Mouse (Mus musculus) embryo, embryonic 11.5 days (tissue): ENCODE results near the gene Rnf185.
A peak's percentile ranks its signal among the peaks of the same experiment; 100 is the strongest.

Source experiments
- DNase-seq: peaks from one replicate; pipeline ENCODE4 v3.0.0-alpha.2; 2012; ENCODE audit warnings: low read depth, low spot score

The Rnf185 gene

DNA sequence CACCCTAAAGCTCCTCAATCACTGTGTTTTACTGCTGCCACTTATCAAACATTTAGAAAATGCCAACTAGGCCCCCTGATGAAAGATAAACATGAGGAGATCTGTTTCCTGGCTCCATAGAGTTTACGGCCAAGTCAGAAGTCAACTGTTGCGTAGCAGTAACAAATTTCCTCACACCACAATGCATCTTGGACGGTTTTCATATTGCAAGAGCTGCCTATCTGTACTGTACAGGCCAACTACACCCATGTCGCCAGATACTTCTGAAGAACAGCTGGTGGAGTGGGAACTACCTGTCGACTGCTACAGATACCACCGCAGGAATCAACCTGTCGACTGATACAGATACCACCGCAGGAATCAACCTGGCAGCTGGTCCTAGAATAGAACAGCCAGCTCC, 7.3 kb downstream of the Rnf185 start:
- no peak for DNase-seq

DNA sequence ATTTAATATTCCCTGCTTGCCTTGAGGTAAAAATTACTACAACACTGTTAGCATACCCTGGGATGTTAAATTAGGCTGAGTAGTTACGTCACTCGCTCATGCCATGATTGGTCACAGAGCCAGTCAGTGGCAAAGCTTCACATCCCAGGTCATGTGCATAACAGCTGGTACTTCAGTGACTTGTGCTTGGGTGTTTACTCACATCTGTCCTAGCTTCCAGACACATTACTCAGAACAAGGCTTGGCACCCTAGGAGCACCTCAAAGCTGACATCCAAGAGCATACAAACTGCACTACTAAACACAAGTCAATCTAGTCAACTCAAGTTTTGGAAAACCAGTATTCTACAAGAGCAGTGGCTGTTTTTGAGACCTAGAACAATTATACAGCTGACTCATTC, 9.1 kb downstream of the Rnf185 start:
- DNase-seq: no peak

DNA sequence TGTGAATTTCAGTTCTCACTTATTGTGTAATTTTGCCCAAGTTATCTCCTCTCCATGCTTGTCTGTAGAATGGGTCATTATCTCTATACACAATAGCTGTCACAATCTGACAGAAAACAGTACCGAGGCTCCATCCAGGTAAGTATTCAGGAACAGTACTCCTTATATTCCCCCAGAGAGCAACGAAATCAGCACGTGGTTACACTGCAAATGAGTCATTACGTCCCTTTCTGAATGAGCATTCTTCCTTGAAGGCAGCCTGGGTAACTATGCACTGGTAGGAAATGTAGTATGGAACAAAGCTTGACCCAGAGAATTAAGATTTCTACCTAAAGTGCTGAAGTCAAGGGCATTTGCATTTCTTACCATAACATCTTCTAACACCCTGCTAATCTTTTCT, 9.5 kb downstream of the Rnf185 start:
- no peak for DNase-seq

DNA sequence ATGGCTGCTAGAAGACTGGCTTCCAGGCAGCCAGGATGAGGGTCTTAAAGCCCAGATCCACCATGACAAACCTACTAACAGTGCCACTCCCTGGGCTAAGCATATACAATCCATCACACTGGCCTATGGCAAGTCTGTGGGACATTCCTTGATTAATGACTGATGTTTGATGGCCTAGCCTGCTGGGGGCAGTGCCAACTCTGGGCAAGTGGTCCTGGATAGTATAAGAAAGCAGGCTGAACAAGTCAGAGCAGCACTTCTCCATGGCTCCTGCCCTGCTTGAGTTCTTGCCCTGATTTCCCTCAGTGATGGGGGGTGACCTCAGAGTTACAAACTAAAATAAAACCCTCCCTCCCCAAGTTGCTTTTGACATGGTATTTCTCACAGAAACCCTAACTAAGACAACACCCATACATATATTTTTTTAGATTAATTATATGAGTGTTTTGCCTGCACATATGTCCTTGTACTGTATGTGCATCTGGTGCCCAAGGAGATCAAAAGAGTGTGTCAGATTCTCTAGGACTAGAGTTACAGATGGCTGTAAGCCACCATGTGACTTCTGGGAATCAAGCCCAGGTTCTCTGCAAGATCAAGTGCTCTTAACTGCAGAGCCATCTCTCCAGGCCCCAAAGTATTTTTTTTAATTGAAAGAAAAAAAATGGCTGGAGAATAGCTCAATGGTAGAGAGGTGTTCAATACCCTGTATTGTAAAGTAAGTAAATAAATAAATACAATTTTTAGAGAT, 10.3 kb downstream of the Rnf185 start:
- DNase-seq: no peak

DNA sequence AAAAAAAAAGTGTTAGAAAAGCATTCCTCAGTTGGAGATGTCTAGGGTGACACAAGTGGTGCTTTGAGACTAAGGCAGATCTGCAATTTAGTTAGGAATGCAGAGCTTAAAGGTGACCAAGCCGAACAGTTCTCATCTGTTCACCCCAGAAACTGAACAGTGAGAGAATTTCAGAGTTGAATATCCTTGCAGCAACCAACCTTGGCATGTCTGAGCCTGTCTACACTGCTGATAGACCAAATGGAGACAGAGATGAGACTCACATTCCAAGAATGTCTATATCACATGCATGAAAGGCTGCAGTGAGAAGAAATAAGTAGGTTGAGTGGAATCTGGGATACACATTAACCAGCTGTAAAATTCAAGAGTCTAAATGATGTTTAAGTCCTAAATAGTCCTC, 14.5 kb downstream of the Rnf185 start:
- no peak for DNase-seq

DNA sequence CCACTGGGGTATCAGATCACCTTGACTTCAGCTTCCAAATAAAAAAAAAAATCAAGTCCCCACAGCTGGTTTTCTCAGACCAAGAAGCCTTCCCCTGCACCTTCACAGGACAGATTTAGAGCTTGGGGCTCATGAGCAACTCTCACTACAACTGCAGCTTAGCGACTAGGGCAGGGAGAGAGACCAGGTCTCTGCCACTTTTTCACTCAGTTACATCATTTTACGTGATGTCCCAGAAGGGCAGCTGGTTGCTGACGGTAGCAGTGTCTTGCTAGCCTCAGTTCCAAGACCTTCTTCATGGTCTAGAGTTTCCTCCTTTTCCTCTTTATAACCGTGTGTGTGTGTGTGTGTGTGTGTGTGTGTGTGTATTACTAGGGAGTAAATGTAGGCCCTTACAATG, 18.4 kb downstream of the Rnf185 start:
- no peak for DNase-seq

DNA sequence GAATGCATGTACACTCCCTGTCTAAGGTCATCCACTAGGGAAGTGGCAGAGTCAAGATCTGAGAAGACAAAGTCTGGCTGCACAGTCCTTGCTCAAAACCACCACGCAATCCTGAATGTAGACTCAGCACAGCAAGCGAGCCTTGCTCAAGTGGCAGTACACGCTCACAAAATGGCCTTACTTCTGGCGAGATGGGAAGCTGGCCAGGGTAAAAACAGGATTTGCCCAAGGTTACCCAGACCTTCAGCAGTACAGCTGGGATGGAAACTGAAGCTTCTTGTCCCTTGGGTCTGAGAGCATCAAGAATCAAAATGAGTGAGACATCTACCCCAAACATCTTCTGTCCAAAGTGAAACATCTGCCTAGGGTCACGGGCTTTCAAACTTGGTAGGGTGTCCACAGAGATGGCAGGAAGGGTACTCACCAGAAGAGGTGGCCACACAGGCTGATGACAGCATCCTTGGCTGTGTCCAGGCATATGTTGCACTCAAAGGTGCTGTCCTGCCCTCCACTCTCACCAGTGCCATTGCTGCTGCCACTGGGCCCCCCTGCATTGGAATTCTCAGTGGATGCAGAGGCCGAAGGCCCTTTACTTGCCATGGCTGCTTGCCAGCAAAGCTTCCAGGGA, 20.1 kb downstream of the Rnf185 start:
- DNase-seq: no peak

DNA sequence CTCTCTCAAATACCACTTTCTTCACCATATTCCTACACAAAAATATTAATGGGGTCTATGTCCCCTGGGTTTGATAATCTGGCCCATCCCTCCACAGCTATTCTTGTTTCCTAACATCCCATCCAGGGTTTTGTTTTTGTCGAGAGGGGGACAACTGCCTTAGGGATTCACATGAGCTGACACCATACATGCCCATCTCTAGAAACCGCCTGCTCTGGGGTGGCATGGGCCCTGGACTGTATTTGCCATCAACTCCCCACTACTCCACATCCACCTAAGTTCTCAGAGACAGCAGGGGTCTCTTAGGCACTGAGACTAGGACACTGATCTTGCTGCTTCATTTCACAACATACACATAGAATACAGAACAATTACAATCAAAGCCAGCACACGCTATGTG, 20.6 kb downstream of the Rnf185 start:
- no peak for DNase-seq

DNA sequence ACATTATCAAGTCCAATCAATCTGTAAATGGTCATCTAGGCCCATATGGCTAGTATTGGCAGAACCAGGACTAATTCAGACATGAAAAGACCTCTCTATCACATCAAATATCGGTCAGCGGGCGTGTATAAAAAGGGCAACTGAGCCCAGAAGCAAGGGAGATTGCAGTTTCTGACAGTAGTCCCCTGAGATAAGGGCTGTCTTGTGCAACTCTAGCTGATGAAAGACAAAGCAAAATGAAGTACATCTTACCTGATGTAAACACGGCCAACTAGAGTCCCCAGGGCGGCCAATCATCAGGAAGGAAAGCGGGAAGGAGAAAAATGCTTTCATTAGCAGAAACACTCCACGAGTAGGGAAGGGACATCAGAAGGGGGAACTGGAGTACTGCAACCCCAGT, 23.5 kb downstream of the Rnf185 start:
- no peak for DNase-seq

DNA sequence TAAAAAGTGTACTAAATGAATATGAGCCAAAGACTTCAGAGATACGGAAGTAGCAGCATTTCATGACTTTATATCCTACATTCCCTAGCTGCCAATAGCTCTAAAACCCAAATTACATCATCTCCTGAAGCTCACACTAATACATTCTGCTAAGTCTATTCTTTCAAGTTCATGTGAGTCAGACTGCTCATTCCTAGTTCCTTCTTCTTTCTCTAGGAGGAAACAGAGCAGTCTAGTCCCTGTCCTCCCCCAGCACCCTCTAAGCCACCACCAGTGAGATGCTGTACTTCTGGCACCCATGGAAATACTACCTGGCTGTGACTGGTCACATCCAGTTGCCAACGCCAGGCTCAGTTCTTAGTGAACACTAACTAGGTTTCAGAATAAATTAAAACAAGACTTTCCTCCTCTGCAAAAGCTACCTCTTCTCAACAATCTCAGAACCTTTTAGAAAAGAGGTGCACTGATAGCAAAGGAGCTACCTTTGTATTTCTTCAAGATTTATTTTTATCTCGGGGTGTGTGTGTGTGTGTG, 24.4 kb downstream of the Rnf185 start:
- no peak for DNase-seq

DNA sequence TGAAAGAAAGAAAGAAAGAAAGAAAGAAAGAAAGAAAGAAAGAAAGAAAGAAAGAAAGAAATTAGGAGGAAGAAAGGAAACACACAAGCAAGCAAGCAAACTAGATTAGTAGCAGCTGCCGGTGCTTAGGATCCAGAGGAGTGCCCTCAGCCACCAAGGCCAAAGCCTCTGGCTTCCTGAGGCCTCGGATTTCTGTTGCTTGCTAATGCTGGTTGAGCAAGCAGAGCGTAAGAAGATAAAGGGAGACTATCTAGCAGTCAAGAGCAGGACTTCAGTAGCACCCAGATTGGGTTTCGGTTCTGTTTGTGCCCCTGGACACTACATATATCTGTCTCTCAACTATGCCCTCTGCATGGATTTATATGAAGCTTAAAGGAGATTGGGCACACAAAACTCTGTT, 29.9 kb downstream of the Rnf185 start:
- DNase-seq: no peak

DNA sequence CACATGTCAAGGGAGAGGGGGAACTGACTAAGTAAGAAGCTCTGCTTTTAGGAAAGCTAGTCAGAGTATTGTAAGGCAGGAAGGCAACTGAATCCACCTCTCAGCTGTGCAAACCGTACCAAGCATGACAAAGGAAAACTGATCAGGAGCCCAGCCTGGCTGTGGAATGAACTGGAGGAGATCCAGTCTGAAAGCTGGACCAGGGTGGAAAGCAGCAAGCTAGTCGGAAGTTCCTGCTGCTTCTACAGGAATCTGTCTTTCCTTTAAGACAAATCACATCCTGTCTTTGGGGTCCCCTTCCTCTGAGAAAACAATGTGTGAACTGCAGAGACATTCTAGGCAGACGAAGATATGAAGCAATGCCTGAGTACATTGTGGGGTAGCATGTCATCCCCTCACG, 33.4 kb downstream of the Rnf185 start:
- no peak for DNase-seq

DNA sequence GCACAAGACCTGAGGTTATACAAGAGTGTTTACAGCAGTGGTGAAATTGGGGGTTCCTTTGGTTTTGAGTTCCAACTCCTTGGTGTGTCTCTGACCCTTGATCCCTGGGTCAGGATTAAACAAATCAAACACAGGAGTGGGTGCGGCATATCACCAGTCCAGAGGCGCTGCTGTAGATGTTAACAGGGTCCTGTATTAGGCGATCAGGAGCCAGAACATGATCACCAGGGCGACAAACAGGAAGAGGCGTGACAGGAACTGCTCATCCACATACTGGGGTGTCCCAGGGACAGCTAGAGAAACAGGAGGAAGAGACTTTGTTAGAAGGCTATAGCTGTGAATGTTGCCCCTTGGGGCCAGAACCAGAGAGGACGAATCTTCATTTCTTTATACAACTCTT, 34.4 kb downstream of the Rnf185 start:
- DNase-seq: no peak

DNA sequence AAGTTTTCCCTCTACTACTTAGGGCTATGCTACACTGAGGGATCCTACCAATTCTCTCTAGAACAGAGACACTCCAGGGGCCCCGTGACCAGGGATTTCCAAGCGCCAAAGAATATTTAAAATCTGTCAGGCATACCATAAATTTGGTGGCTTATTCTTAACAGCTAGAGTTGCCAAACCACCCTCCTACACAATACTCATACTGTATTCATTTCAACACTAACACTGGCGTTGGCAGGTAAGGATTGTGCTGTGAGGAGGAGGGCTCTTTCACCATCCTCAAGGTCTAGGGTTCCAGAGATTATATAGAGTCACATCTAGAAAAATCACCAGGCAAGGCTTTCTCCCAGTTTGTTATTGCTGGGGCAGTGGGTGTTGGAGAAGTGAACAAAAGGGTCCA, 35.8 kb downstream of the Rnf185 start:
- no peak for DNase-seq

DNA sequence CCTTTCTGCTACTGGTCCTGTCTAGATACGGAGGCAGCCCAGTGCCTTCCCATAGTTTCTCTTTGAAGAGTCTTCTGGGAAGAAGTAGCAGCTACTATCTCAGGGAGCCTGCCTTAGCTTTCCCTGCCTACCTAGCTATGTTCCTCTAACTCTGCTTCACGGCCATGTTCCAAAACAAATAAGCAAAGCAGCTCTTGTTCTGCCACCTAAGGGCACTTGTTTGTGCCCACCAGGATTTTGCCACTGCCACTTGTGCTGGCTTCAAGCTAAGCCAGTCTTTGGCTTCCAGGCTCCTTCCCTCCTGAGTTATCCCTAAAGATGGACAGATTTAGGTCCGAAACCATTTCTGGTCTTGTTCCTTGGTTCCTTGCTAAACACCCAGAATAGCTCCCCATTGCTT, 40.1 kb downstream of the Rnf185 start:
- DNase-seq: no peak

DNA sequence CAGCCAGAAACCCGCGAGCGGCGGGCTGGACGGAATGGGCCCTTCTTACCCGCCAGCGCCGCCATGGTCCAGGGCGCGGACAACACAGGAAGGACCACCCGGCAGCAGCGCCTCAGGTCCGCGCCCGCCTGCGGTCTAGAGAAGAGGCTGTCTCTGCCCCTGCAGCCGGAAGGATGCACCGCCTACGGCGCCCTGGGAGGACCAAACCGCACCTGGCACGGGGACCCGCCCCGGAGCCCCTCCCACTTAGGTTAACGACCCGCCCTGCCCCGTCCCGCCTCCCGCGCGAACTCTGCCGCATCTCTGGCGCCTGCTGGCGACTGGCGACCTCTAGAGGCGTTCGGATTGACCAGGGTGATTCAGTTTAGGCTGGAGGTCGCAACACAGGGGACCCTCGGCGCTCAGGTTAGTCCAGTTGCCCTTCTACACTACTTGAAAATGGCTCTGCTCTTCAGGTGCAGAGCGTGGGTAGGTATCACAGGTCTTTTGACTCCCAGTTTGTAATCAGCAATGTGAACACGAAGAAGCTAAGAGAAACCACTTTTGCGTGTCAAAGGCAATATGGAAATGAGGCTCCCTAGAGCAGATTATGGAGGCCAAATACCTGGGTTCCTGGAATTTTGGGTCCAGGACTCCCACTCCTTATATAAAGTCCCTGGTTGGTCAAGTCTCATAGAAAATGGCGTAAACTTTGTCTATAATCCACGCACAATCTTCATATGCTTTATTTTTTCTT, 43.0 kb downstream of the Rnf185 start, which contains the start of gene Limk2:
TSS of gene Limk2 (minus strand) at position 193 of the 736 bp plus-strand sequence.
- DNase-seq: peak; percentile 85

DNA sequence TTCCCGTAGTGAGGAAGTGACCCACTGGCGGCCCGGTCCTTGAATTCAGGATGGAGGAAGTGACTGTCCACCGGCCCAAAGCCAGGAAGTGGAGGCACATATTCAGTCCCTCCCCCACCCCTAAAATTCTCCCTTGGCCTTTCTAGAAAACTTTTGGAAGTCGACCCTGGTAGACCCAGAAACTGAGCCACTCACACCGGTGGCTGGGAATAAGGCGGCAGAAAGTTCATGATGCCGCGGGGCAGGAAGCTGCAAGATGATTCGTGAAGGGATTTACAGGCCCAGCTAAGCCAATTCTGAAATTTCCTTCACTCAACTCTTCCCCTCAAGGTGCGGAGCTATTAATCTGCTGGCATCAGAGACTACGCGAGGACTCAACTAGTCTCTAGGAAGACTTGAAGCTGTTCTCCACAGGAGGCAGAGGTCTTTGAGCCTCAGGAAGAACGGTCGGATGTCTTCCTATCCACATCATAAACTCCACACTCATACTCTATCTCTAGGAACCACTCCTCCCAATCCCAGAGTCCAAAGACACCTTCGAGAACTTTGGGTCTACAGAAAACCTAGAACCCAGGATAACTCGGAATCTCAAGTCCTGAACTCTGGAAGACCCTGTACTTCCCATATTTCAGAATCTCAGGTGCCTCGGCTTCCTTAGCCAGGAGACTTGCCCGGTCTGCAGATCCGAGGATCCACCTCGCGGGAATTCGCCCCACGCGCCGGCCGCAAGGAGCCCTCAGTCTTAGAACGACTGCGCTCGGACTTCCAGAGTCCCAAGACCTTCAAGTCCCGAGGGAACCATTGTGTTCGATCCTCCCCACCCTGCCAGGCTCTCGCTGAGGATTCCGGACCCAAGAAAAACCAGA, 43.8 kb downstream of the Rnf185 start:
- peak; percentile 7 for DNase-seq

DNA sequence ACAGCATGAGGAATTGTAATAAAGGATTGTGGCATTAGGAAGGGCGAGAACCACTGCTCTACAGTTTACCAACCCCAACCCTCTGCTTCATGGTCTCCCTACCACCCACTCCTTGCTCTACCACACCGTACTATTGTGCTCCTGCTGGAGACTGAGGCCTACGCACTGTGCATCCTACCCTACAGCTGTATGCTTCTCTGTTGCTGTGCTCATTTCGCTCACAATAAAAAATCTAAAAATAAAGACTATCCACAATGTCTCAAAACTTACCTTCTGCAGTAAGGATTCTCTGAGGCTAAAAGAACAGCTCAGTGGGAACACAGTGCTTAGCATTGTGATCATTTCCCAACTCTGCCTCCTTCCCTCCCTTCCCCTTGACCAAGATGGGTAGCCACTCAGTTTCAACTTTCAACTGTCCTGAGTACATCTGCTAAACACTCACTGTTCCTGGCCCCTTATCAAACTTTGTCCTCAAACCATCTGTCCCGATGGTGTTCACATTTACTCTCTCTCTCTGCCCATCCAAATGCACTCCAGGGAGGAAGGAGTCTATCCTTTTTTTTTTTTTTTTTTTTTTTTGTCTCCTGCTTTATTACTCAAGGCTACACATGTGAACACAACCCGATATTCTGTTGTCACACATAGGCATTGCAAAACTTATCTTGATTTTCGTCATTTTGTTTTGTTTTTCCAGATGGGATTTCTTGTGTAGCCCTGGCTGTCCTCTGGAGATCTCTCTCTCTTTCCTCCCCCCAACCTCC, 47.7 kb downstream of the Rnf185 start:
- no peak for DNase-seq

DNA sequence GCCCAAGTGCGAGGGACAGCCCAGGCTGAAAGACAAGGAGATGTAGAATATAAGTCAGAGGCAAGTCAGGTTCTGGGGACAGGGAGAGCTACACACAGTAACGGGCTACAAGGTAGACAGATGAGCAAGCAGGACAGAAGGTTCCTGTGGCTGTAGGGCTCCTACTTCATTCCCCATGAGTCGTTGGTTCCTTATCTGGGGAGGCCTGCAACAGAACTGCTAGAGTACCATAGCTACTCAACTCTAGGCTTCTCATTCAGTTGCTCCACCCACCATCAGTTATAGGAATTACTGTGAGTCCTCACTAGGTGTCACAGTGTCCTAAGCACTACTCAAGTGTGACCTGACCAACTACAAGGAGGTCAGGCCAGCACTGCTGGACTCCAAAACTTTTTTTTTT, 49.1 kb downstream of the Rnf185 start:
- DNase-seq: no peak

DNA sequence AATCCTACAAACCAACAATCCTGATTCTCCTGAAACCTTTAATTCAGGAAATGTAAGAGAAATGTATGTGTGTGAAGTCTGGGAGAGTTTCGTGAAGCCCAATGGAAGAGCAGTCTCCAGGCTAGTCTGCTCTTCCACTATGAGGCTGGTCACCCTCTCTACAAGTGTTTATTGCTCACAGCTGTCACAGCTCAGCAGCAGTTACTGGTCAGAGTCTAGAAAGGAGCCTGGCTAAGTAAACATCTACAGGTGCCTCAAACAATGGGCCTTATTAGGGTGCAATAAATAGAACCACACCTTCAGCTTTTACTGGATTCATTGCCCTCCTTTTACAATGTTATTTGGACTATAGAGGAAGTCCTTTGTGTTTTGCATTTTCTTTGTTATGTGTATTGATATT, 53.8 kb downstream of the Rnf185 start:
- DNase-seq: no peak

DNA sequence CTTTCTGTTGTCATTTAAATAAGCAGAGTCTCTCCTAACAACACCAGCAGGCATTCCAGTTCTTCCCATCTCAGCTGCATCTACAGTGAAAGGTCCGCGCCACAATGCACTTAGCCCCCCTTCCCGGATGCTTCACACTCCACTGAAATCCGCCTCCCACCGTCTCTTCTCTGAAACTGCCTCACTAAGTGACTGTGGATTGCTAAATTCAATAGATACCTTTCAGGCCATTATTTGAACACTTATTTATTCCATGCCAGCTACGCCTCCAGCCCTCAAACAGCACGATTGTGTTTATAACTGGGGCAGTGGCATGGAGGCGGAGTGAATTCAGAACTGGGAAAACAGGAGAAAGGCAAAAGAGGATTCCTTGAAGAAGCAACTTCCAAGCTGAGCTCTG, 55.6 kb downstream of the Rnf185 start:
- no peak for DNase-seq
